Mouse (Mus musculus) heart, embryonic 14.5 days (tissue): ENCODE measurements around the gene Slc22a15. TPM values are rescaled to one million over a fixed set of nuclear protein-coding genes. Genes with fewer than 3 reads are reported as not detected.

ENCODE experiments used
- ATAC-seq: fragments of 200-750 bp; cut with Nextera tagmentation; 2 replicates; pipeline ENCODE4 v1.8.0; 2017; ENCODE audit warnings: low read depth, moderate TSS enrichment; ENCODE audit not compliant: insufficient number of reproducible peaks, insufficient read depth, low FRiP score
- H3K27ac ChIP-seq, 2 experiments: fragments of 200-500 bp in 1 of 2; fragments of 300-500 bp in 1 of 2; sonication (generic) in 1 of 2; replicated peaks in 1 of 2; 2 replicates each; pipeline ENCODE4 v1.5.1; 2012 to 2014; ENCODE audit warnings: low read depth in 2 of 2, low read length in 2 of 2, control low read depth in 1 of 2, mild to moderate bottlenecking in 1 of 2, mixed read lengths in 1 of 2; ENCODE audit not compliant: control insufficient read depth in 1 of 2, insufficient read depth in 1 of 2
- H3K27me3 ChIP-seq: fragments of 300-500 bp; sonication (generic); 2 replicates; pipeline ENCODE4 v1.6.1; 2014; ENCODE audit warnings: mild to moderate bottlenecking, low read length, control low read depth; ENCODE audit not compliant: control insufficient read depth, insufficient read depth
- H3K36me3 ChIP-seq: fragments of 300-500 bp; sonication (generic); 2 replicates; pipeline ENCODE4 v1.6.1; 2014; ENCODE audit warnings: mild to moderate bottlenecking, control low read depth, low read length, mixed read lengths; ENCODE audit not compliant: control insufficient read depth, insufficient read depth
- H3K4me1 ChIP-seq, 2 experiments: fragments of 200-500 bp in 1 of 2; fragments of 300-500 bp in 1 of 2; sonication (generic) in 1 of 2; 2 replicates each; pipeline ENCODE4 v1.6.1; 2012 to 2014; ENCODE audit warnings: low read length in 2 of 2, control low read depth in 1 of 2, mixed read lengths in 1 of 2; ENCODE audit not compliant: control insufficient read depth in 2 of 2, insufficient read depth in 2 of 2
- H3K4me2 ChIP-seq: fragments of 300-500 bp; sonication (generic); 2 replicates; pipeline ENCODE4 v1.6.1; 2014; ENCODE audit warnings: mild to moderate bottlenecking, low read length
- H3K4me3 ChIP-seq, 2 experiments: fragments of 200-500 bp in 1 of 2; fragments of 300-500 bp in 1 of 2; sonication (generic) in 1 of 2; 2 replicates each; pipeline ENCODE4 v1.5.1; 2012 to 2014; ENCODE audit warnings: low read length in 2 of 2, mild to moderate bottlenecking in 2 of 2, control low read depth in 1 of 2, low read depth in 1 of 2, moderate library complexity in 1 of 2; ENCODE audit not compliant: control insufficient read depth in 1 of 2, insufficient read depth in 1 of 2
- H3K9ac ChIP-seq: fragments of 300-500 bp; sonication (generic); 2 replicates; pipeline ENCODE4 v1.6.1; 2014; ENCODE audit warnings: mild to moderate bottlenecking, low read length
- H3K9me3 ChIP-seq: fragments of 300-500 bp; sonication (generic); 2 replicates; pipeline ENCODE4 v1.6.1; 2016; ENCODE audit warnings: low read length, control low read depth; ENCODE audit not compliant: control insufficient read depth
- WGBS: fragments of 180-500 bp; shearing (Covaris S2); extraction: QIAGEN DNeasy Blood & Tissue Kit; methylation state at CpG from one replicate; pipeline ENCODE4 v1.1.7; 2014; 5-methylcytosine and 5-hydroxymethylcytosine counted together
- polyA plus RNA-seq: library from polyadenylated mRNA; unstranded; fragments of >200 nt; fragmentation: Nextera tagmentation; extraction: Ambion mirVana; gene quantifications from 2 replicates; pipeline ENCODE4 v1.2.1, GENCODE M21; 2014

Gene Slc22a15
- polyA plus RNA-seq, 1 experiment from 2014 or later: 6.1 TPM

DNA sequence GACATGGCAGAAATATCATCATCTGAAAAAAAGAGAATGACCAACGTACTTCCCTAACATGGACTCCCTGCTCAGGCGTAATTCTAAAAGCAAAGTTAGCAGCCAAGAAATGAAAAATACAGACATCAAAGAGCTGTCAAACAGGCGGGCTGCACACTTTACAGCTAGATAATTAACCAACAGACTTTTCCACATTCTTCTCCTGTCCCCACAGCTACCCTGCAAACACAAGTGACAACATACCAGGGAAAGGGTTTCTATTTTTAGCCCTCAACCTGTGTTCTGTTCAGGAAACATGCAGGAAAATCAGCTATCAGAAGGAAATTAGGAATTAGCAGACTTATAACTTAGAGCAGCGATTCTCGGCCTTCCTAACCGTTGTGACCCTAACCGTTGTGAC lies 21.9 kb downstream of the Slc22a15 start:
- peak; percentile 62; the same call in 1 of the 2 replicates for ATAC-seq
- Histone ChIP-seq H3K4me3 (no peak overlapping the region), H3K36me3 (no peaks in the 10 kb centered on the region), H3K9me3 (no peaks in the 10 kb centered on the region), H3K27me3 (no peaks in the 10 kb centered on the region), H3K4me1 (peaks cover 34 to 46% of the 10 kb centered on the region in 2 experiments), H3K9ac (no peak overlapping the region; the same call in 1 of the 2 replicates), H3K4me2 (peak overlapping the region; percentile 46), H3K27ac (peak overlapping the region; percentile 77 to 80)
- 24% methylated on average over 7 of the region's 7 CpGs for WGBS

- Histone ChIP-seq H3K4me2 (no peak overlapping the region), H3K27ac (no peak overlapping the region), H3K9ac (no peak overlapping the region), H3K4me1 (peaks cover 6 to 10% of the 10 kb centered on the region in 2 experiments), H3K9me3 (no peaks in the 10 kb centered on the region), H3K36me3 (peaks cover 15% of the 10 kb centered on the region), H3K4me3 (no peak overlapping the region), H3K27me3 (no peaks in the 10 kb centered on the region)
- no peak for ATAC-seq
- WGBS: 86% methylated on average over 15 of the region's 15 CpGs
Measured at GRCm38 (mm10) chr3:101897377-101897974, 26.8 kb downstream of the Slc22a15 start.

DNA sequence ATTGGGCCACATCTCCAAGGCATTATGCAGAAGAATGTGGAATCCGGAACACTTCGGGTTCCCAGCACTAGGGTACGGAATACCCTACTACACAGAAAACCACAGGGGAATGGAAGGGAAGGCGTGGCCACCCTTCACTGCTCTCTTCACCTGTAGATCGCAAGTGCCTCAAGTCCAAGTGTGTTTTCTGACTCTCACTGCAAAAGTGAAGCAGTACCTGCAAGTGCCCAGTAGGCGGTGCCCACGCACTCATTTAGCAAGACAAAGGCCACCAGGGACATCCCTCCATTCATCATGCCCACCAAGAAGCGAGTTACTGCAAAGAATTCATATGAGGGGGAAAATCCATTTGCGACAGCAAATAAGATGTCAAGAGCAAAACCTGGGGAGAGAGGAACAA lies 27.4 kb downstream of the Slc22a15 start:
- Histone ChIP-seq H3K9ac (no peak overlapping the region), H3K4me2 (no peak overlapping the region), H3K27ac (no peak overlapping the region), H3K27me3 (no peaks in the 10 kb centered on the region), H3K36me3 (peaks cover 15% of the 10 kb centered on the region), H3K4me1 (peaks cover 4 to 5% of the 10 kb centered on the region in 2 experiments), H3K9me3 (no peaks in the 10 kb centered on the region), H3K4me3 (no peak overlapping the region)
- WGBS: 22% methylated on average over 9 of the region's 9 CpGs
- no peak for ATAC-seq

DNA sequence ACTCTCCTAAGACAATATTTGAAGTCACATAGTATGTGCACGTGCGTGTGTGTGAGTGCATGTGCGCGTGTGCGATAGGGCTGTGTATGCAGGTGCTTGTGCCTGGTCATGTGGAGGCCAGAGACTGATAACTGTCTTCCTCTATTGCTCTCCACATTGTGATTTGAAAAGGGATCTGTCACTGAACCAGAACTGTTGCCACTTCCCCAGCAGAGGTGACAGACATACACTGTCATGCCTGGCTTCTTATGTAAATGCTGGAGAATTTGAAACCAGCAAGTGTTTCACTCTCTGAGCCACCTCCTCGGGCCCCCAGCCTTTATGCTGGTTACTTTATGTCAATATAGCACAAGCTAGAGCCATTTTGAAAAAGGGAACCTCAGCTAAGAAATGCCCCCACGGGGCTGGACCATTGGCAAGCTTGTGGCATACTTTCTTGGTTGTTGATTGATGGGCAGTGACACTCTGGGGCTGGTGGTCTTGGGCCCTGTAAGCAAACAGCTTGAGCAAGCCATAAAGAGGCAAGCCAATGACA lies 28.8 kb downstream of the Slc22a15 start:
- H3K4me2 ChIP-seq: no peak overlapping the region
- 76% methylated on average over 7 of the region's 7 CpGs for WGBS

DNA sequence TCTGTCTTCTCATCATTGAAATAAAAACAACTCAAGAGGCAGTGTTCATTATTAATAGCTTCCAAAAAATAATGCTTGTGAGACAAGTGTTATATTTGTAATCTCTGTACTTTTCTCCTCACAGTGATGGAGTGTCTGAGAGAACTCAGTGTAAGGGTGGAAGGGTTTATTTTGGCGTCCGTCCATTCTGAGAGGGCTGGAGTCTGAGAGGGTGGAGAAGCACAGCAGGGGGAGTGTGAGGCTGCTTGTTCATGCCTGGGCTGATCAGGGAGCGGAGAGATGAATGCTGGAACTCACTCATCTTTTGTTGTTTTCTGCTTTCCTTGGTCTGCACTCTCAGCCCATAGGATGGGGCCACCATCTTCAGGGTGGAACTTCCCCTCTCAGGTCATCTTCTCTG lies 38.7 kb downstream of the Slc22a15 start:
- H3K9ac ChIP-seq: no peak overlapping the region
- no peaks in the 10 kb centered on the region for H3K36me3 ChIP-seq
- peak; percentile 50; the same call in 1 of the 2 replicates for ATAC-seq
- no peak overlapping the region for H3K27ac ChIP-seq
- H3K27me3 ChIP-seq: no peaks in the 10 kb centered on the region
- peaks cover 0 to 2% of the 10 kb centered on the region in 2 experiments; a peak in 2 of 4 replicates for H3K4me1 ChIP-seq
- H3K4me2 ChIP-seq: no peak overlapping the region
- no peak overlapping the region for H3K4me3 ChIP-seq
- no peaks in the 10 kb centered on the region for H3K9me3 ChIP-seq
- WGBS: 48% methylated on average over 3 of the region's 3 CpGs

More for the DNA sequence above, 28.8 kb downstream of the Slc22a15 start:
- H3K4me1 ChIP-seq: no peaks in the 10 kb centered on the region
- H3K9ac ChIP-seq: no peak overlapping the region
- H3K9me3 ChIP-seq: no peaks in the 10 kb centered on the region
- peaks cover 15% of the 10 kb centered on the region for H3K36me3 ChIP-seq
- no peak for ATAC-seq
- no peaks in the 10 kb centered on the region for H3K27me3 ChIP-seq
- H3K4me3 ChIP-seq: no peak overlapping the region
- no peak overlapping the region for H3K27ac ChIP-seq

DNA sequence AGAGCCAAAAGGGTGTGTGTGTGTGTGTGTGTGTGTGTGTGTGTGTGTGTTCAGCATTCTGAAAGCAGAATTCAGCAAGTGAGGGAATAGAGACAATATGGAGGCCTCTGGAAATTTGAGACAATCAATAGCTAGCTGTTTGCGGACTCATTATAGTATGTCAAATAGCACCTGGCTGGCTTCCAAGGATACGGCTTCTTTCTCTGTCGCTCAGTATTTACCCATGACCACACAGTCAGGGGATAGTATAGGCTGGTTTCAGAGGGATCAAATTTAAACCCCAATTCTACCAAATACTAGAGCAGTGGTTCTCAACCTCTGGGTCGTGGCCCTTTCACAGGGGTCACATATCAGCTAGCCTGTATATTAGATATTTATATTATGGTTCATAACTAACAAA lies 39.2 kb downstream of the Slc22a15 start:
- H3K9me3 ChIP-seq: no peaks in the 10 kb centered on the region
- 65% methylated on average over 4 of the region's 4 CpGs for WGBS

GRCm38 (mm10) chr3:101883902-101884301 lies 40.4 kb downstream of the Slc22a15 start:
- WGBS: 70% methylated on average over 3 of the region's 3 CpGs
- Histone ChIP-seq H3K4me2 (no peak overlapping the region), H3K4me3 (no peak overlapping the region), H3K36me3 (peaks cover 12% of the 10 kb centered on the region), H3K27me3 (no peaks in the 10 kb centered on the region), H3K9ac (no peak overlapping the region), H3K27ac (no peak overlapping the region), H3K4me1 (peaks cover 0 to 2% of the 10 kb centered on the region in 2 experiments; a peak in 2 of 4 replicates), H3K9me3 (no peaks in the 10 kb centered on the region)
- no peak for ATAC-seq

More for the DNA sequence above, 39.2 kb downstream of the Slc22a15 start:
- no peak for ATAC-seq
- Histone ChIP-seq H3K4me2 (no peak overlapping the region), H3K4me1 (peaks cover 0 to 2% of the 10 kb centered on the region in 2 experiments; a peak in 2 of 4 replicates), H3K36me3 (0 out of 2 replicates have a peak, but pooled peaks cover under 1% of the 10 kb centered on the region), H3K4me3 (no peak overlapping the region), H3K27me3 (no peaks in the 10 kb centered on the region), H3K9ac (no peak overlapping the region), H3K27ac (no peak overlapping the region)
